Mouse (Mus musculus) macrophage (primary cell): Measurements from ENCODE around the gene Afmid. TPM values are rescaled to one million over a fixed set of nuclear protein-coding genes. Genes with fewer than 3 reads are reported as not detected.
"Not testable (repeated sequence)": the region's sequence is repeated elsewhere in the genome, so short reads cannot be mapped to it uniquely, and the experiment has no call there.

ENCODE experiments used
- H3K27ac ChIP-seq: fragments of 350-480 bp; formaldehyde crosslinking; 2 replicates; pipeline ENCODE4 v1.9.0; 2021
- H3K36me3 ChIP-seq: fragments of 350-480 bp; formaldehyde crosslinking; 2 replicates; pipeline ENCODE4 v1.9.0; 2021; ENCODE audit errors: inconsistent target
- H3K4me3 ChIP-seq: fragments of 350-480 bp; formaldehyde crosslinking; 2 replicates; pipeline ENCODE4 v1.9.0; 2021; ENCODE audit errors: inconsistent target
- H3K79me2 ChIP-seq: fragments of 350-480 bp; formaldehyde crosslinking; 2 replicates; pipeline ENCODE4 v1.9.0; 2021; ENCODE audit errors: inconsistent target
- WGBS: methylation state at CpG from one replicate; pipeline ENCODE4 v1.1.7; 2026; ENCODE audit warnings: inconsistent platforms; ENCODE audit not compliant: missing documents; 5-methylcytosine and 5-hydroxymethylcytosine counted together
- polyA plus RNA-seq: library from polyadenylated mRNA; stranded (reverse); fragments of 250-400 nt; gene quantifications from 3 replicates; pipeline ENCODE4 v1.2.4, GENCODE M21; 2018; ENCODE audit warnings: inconsistent platforms

Gene Afmid
- polyA plus RNA-seq, 1 experiment from 2014 or later, result 4.4 TPM

DNA sequence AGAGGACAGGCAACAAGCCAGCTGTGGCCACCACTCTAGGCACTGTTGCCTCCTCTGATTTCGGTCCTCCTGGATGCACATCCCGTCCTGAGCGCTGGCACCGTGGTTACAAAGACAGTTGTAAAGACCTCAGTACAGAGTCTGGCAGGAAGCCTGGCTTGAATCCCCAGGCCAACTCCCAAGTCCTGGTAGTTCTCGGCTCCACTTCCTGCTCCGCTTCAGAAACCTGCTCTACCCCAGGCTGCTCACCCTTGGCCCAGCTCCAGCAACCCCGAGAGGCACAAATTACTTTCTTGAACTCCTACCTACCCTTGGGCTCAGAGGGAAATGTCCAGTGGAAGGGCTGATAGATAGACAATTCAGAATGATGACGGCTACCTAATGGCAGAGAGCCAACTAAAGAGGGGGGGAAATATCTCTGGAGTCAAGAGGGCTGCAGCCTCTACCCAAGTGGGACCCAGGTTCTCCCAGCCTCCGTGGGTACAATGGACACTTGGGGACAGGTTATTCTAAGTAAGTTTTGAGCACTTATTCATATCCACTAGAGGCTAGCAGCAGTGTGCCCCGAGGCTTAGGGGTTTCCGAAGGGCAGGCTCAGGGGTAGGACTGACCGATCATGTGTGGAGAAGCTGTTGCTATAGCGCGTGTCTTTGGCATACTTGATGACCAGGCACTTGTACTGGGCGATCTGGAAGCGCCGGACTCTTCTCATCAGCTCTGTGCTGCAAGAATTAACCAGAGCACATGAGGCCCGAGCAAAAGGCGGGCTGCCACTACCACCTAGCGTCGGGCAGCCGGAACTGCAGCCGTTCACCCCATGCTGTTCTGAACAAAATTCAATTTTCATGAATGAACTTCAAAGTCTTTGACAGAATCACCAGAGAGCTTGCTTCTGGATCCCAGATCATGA is 1.4 kb upstream of the Afmid start:
- peaks cover 57% of the 10 kb centered on the region for H3K79me2 ChIP-seq
- peaks cover 1% of the 10 kb centered on the region; the same call in 1 of the 2 replicates for H3K36me3 ChIP-seq
- 22% methylated on average over 23 of the region's 23 CpGs for WGBS
- H3K27ac ChIP-seq, result peak overlapping the region; percentile 87
- H3K4me3 ChIP-seq, result peak overlapping the region; percentile 67

DNA sequence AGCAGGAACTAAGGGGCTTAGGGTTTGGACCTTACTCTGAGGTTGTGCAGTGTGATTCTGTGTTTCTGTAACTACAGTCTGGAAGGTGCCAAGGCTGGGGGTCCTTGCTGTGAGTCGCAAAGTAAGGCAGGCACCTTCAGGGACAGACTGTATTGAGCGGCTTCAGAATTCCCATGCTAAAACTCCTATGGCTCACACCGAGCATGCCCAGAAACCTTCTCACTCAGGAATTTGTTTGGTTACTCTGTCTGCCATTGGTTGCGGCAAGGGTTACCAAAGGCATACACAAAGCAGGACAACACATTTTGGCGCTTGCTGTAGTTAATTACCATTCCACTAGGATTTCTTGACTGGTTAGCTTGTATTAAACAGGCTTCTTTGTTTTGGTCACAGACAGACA is 440 bp downstream of the Afmid start:
- Histone ChIP-seq H3K27ac (peak overlapping the region; percentile 87), H3K4me3 (peak overlapping the region; percentile 67), H3K36me3 (no peaks in the 10 kb centered on the region), H3K79me2 (peaks cover 38% of the 10 kb centered on the region)
- WGBS, result 73% methylated on average over 5 of the region's 5 CpGs

DNA sequence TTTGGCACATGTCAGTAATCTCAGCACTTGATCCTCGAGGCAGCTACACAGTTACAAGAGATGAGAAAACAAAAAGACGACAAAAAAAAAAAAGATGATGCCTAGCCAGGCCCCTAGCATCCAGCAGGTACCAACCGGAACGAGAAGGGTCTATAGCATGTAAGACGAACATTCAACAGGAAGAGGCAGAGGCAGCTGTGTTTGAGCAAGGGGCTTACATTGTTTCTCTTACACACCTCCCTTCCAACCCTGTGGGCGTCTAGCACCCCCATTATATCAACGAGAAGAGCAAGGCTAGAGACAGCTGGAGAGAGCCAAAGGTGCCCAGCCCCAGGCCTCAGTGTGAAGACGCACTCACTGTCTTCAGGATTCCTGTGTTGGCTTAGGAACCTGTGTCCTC is 1.2 kb downstream of the Afmid start:
- no peak overlapping the region for H3K4me3 ChIP-seq
- no peak overlapping the region for H3K27ac ChIP-seq
- WGBS, result 84% methylated on average over 7 of the region's 8 CpGs
- peaks cover 31% of the 10 kb centered on the region for H3K79me2 ChIP-seq
- no peaks in the 10 kb centered on the region for H3K36me3 ChIP-seq

GRCm38 (mm10) chr11:117827386-117827785 is 1.7 kb downstream of the Afmid start:
- Histone ChIP-seq H3K4me3 (no peak overlapping the region), H3K79me2 (peaks cover 26% of the 10 kb centered on the region), H3K27ac (peak overlapping the region; percentile 80), H3K36me3 (no peaks in the 10 kb centered on the region)
- 65% methylated on average over 3 of the region's 3 CpGs for WGBS

DNA sequence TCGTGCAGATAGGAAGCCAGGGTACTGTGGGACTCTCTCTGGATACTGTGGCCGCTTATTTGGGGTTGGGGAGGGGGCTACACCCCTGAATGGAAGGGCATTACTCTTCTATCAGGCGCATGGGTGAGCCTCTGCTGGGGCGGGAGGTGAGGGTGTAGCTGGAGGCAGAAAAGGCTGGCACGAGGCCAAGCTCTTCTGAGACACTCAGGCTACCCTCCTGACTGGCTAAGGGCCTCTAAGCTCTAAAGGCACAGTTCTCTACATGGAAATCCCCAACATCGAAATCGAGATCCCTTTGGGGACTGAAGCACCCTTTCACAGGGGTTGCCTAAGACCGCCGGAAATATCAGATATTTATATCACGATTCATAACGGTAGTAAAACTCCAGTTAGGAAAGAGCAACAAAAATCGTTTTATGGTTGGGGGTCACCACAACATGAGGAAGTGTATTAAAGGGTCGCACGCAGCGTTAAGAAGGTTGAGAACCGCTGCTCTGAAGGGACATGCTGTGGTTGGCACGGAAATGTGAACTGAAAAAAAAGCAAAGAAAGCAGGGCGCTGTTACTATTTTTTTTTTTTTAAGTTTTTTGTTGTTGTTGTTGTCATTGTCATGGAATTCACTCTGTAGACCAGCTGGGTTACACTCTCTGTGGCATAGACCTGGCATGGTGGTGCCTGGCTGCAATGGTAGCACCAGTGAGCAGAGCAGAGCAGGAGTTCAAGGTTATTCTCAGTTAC is 2.6 kb downstream of the Afmid start:
- Histone ChIP-seq H3K4me3 (no peak overlapping the region), H3K36me3 (no peaks in the 10 kb centered on the region)
- 32% methylated on average over 16 of the region's 18 CpGs for WGBS

DNA sequence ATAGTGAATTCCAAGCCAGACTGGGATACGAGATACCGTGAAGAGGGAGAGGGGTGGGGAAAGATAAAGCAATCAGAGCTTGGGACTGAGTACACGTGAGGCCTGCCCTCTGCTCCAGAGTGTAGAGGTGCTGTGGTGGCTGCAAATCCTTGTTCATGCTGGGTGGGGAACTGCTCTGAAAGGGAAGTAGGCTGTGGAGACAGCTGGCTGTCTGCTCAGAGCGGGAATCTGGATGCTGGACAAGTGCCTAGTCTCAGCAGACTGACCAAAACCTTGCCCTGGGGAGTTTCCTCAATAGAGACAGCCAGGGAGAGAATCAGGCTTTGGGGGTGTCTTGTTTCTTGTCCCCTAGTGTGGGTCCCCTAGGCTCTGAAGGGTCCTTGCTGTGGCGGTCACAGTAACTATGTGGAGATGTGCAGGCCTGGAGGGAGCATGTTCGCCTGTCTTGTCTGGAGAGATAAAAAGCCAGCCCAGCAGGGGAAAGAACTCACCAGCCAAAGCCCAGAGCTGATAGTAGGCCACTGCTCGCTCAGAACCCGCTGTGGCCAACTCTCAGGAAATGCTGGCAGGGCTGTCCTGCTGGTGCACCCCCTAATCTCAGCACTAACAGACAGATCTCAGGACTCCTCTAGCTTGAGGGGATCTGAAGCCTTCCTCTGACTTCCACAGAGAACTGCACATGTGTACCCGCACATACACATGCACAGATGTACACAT is 3.3 kb downstream of the Afmid start:
- Histone ChIP-seq H3K79me2 (peaks cover 10% of the 10 kb centered on the region), H3K4me3 (no peak overlapping the region), H3K27ac (peak overlapping the region; percentile 80), H3K36me3 (no peaks in the 10 kb centered on the region)
- 39% methylated on average over 9 of the region's 9 CpGs for WGBS

More for the DNA sequence above, 2.6 kb downstream of the Afmid start:
- peak overlapping the region; percentile 80 for H3K27ac ChIP-seq
- H3K79me2 ChIP-seq, result peaks cover 17% of the 10 kb centered on the region

GRCm38 (mm10) chr11:117829671-117830215 is 4.0 kb downstream of the Afmid start:
- peaks cover 6% of the 10 kb centered on the region for H3K79me2 ChIP-seq
- no peaks in the 10 kb centered on the region for H3K36me3 ChIP-seq
- WGBS, result 44% methylated on average over 2 of the region's 2 CpGs
- H3K27ac ChIP-seq, result peak overlapping the region; percentile 80
- no peak overlapping the region for H3K4me3 ChIP-seq

DNA sequence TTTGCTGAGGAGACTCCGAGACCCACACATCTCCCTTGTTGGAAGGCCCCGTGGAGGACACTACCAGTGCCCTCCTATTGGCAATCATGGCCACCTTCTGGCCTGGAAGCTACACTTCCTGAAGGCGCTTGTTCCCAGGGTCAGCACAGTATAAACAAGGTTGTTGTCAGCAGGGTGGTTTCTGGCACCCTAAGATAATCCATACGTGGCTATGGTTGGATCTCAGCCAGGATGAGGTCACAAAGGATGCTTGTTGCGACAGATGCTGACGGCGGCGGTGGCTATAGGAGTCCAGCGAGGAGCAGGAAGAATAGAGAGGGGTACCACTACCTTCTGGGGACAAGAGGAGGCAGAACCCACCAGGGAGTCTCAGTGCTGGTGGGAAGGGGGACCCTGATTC is 4.7 kb downstream of the Afmid start:
- peak overlapping the region; percentile 80 for H3K27ac ChIP-seq
- no peak overlapping the region for H3K4me3 ChIP-seq
- H3K36me3 ChIP-seq, result no peaks in the 10 kb centered on the region
- H3K79me2 ChIP-seq, result no peaks in the 10 kb centered on the region; the same call in 1 of the 2 replicates
- 40% methylated on average over 9 of the region's 9 CpGs for WGBS

- WGBS, result 6% methylated on average over 28 of the region's 28 CpGs
- Histone ChIP-seq H3K79me2 (no peaks in the 10 kb centered on the region), H3K27ac (peak overlapping the region; percentile 56), H3K4me3 (peak overlapping the region; percentile 41), H3K36me3 (no peaks in the 10 kb centered on the region)
Measured at GRCm38 (mm10) chr11:117832086-117832969, 6.6 kb downstream of the Afmid start.

DNA sequence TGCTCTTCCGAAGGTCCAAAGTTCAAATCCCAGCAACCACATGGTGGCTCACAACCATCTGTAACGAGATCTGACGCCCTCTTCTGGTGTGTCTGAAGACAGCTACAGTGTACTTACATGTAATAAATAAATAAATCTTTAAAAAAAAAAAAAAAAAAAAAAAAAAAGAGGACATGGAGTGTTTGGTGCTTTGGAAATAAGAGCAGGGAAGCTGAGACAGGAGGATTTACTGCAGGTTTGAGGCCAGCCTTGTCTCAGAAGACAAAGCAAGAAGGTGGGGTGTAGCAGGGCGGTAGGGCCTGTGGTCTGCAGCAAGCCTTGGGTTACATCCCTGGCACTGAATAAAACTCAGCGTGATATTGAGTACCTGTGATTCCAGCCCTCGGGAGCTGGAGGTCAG is 7.8 kb downstream of the Afmid start:
- not testable (repeated sequence) for H3K27ac ChIP-seq, H3K79me2 ChIP-seq, H3K36me3 ChIP-seq, H3K4me3 ChIP-seq
- WGBS, result 91% methylated on average over 4 of the region's 6 CpGs

GRCm38 (mm10) chr11:117834086-117834485 is 8.4 kb downstream of the Afmid start:
- Histone ChIP-seq H3K27ac (no peak overlapping the region), H3K4me3 (no peak overlapping the region), H3K36me3 (no peaks in the 10 kb centered on the region), H3K79me2 (no peaks in the 10 kb centered on the region)
- 95% methylated on average over 8 of the region's 8 CpGs for WGBS

GRCm38 (mm10) chr11:117836306-117836705 is 10.6 kb downstream of the Afmid start:
- H3K79me2 ChIP-seq, result no peaks in the 10 kb centered on the region
- H3K4me3 ChIP-seq, result no peak overlapping the region
- 43% methylated on average over 11 of the region's 13 CpGs for WGBS
- no peak overlapping the region for H3K27ac ChIP-seq
- H3K36me3 ChIP-seq, result no peaks in the 10 kb centered on the region

- no peaks in the 10 kb centered on the region for H3K36me3 ChIP-seq
- no peak overlapping the region for H3K4me3 ChIP-seq
- H3K79me2 ChIP-seq, result no peaks in the 10 kb centered on the region
- no peak overlapping the region for H3K27ac ChIP-seq
- 100% methylated on average over 2 of the region's 2 CpGs for WGBS
Measured at GRCm38 (mm10) chr11:117838572-117838971, 12.8 kb downstream of the Afmid start.
